Mouse (Mus musculus) E14TG2a.4 (cell line): ENCODE data around the gene Mapk13.

Experiments used
- H3K27me3 ChIP-seq: 2 replicates; pipeline ENCODE4 v1.6.1; 2014; ENCODE audit warnings: low read length, control low read depth; ENCODE audit not compliant: insufficient read depth
- H3K36me3 ChIP-seq: 2 replicates; pipeline ENCODE4 v1.6.1; 2014; ENCODE audit warnings: low read length, control low read depth; ENCODE audit not compliant: insufficient read depth
- H3K4me1 ChIP-seq: replicated peaks from 2 replicates; pipeline ENCODE4 v1.6.1; 2014; ENCODE audit warnings: low read depth, low read length, control low read depth
- H3K4me3 ChIP-seq: replicated peaks from 2 replicates; pipeline ENCODE4 v1.5.1; 2014; ENCODE audit warnings: mild to moderate bottlenecking, low read length
- H3K9me3 ChIP-seq: 2 replicates; pipeline ENCODE4 v1.6.1; 2014; ENCODE audit warnings: low read length, control low read depth
- CTCF ChIP-seq: conservative IDR thresholded peaks from 2 replicates; pipeline ENCODE4 v1.5.1; 2014; ENCODE audit warnings: low read length
- NANOG ChIP-seq: IDR thresholded peaks from 2 replicates; pipeline ENCODE4 v1.6.1; 2014; ENCODE audit warnings: borderline replicate concordance, low read length, mixed read lengths
- POU5F1 ChIP-seq: IDR thresholded peaks from 2 replicates; pipeline ENCODE4 v1.6.1; 2014; ENCODE audit warnings: low read length, borderline replicate concordance

Gene Mapk13

GRCm38 (mm10) chr17:28801474-28802005 lies 32.4 kb downstream of the Mapk13 start:
- Histone ChIP-seq H3K4me3 (peak overlapping the region; percentile 84), H3K9me3 (no peaks in the 10 kb centered on the region), H3K27me3 (no peaks in the 10 kb centered on the region), H3K4me1 (peaks cover 73% of the 10 kb centered on the region), H3K36me3 (peaks cover 59% of the 10 kb centered on the region)
- TF ChIP-seq CTCF (no peak), NANOG (no peak), POU5F1 (no peak)

GRCm38 (mm10) chr17:28802006-28802481 lies 32.9 kb downstream of the Mapk13 start:
- Histone ChIP-seq H3K36me3 (peaks cover 59% of the 10 kb centered on the region), H3K4me1 (peaks cover 73% of the 10 kb centered on the region), H3K27me3 (no peaks in the 10 kb centered on the region), H3K4me3 (peak overlapping the region; percentile 84), H3K9me3 (no peaks in the 10 kb centered on the region)
- no peak for TF ChIP-seq CTCF
- TF ChIP-seq POU5F1, result no peak
- no peak for TF ChIP-seq NANOG

- TF ChIP-seq NANOG, result no peak
- TF ChIP-seq CTCF, result no peak
- TF ChIP-seq POU5F1, result no peak
- Histone ChIP-seq H3K36me3 (peaks cover 58% of the 10 kb centered on the region), H3K27me3 (no peaks in the 10 kb centered on the region), H3K4me3 (no peak overlapping the region), H3K9me3 (no peaks in the 10 kb centered on the region), H3K4me1 (peaks cover 79% of the 10 kb centered on the region)
Measured at GRCm38 (mm10) chr17:28803316-28803715, 34.2 kb downstream of the Mapk13 start.

- TF ChIP-seq POU5F1, result no peak
- H3K4me1 ChIP-seq, result peaks cover 79% of the 10 kb centered on the region
- H3K9me3 ChIP-seq, result no peaks in the 10 kb centered on the region
- peaks cover 70% of the 10 kb centered on the region for H3K36me3 ChIP-seq
- no peaks in the 10 kb centered on the region for H3K27me3 ChIP-seq
- H3K4me3 ChIP-seq, result no peak overlapping the region
Measured at GRCm38 (mm10) chr17:28804973-28805372, 35.9 kb downstream of the Mapk13 start.

- Histone ChIP-seq H3K9me3 (no peaks in the 10 kb centered on the region), H3K4me3 (peak overlapping the region; percentile 64), H3K36me3 (peaks cover 88% of the 10 kb centered on the region), H3K27me3 (no peaks in the 10 kb centered on the region), H3K4me1 (peaks cover 85% of the 10 kb centered on the region)
- no peak for TF ChIP-seq CTCF
Measured at GRCm38 (mm10) chr17:28806770-28807169, 37.7 kb downstream of the Mapk13 start.

- Histone ChIP-seq H3K27me3 (no peaks in the 10 kb centered on the region), H3K4me3 (0 out of 2 replicates have a peak overlapping the region, but pooled peaks have one; percentile 17)
Measured at GRCm38 (mm10) chr17:28808714-28809113, 39.6 kb downstream of the Mapk13 start.

DNA sequence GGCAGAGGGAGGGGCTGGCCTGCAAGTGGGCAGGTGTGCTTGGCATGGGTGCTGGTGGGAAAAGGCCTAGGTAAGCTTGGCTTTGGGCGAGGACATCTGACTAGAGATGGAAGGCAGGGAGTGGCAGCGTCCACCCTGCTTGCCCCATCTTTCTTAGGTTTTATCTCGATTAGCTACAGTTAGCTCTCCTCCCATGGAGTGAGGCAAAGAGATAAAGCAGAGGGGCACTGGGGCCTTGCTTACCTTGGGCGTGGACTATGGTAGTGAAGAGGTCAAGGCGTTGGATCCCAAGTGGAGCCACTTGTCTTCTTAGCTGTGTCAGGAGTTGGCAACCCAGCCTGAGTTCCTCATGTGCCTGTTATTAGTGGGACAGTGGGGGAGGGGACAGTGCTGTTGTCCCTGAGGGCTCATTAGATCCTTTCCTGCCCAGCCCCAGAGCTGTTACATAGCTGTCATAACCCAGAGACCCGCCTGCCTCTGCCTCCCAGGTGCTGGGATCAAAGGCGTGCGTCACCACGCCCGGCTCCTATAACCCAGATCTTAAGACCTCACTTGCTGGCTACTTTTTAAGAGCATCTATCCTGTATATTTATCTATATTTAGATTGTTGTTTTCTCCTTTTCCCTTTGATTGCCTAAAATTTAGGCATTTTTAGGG lies 40.2 kb downstream of the Mapk13 start:
- peak overlapping the region; percentile 18; the same call in 1 of the 2 replicates for H3K4me3 ChIP-seq
- no peaks in the 10 kb centered on the region for H3K27me3 ChIP-seq
- peaks cover 98% of the 10 kb centered on the region for H3K36me3 ChIP-seq
- no peaks in the 10 kb centered on the region for H3K9me3 ChIP-seq
- H3K4me1 ChIP-seq, result peaks cover 85% of the 10 kb centered on the region
- TF ChIP-seq CTCF (no peak), POU5F1 (no peak), NANOG (no peak)

More at GRCm38 (mm10) chr17:28808714-28809113, 39.6 kb downstream of the Mapk13 start:
- H3K9me3 ChIP-seq, result no peaks in the 10 kb centered on the region
- H3K4me1 ChIP-seq, result peaks cover 82% of the 10 kb centered on the region
- peaks cover 98% of the 10 kb centered on the region for H3K36me3 ChIP-seq
- TF ChIP-seq CTCF, result no peak
- no peak for TF ChIP-seq NANOG
- TF ChIP-seq POU5F1, result no peak

DNA sequence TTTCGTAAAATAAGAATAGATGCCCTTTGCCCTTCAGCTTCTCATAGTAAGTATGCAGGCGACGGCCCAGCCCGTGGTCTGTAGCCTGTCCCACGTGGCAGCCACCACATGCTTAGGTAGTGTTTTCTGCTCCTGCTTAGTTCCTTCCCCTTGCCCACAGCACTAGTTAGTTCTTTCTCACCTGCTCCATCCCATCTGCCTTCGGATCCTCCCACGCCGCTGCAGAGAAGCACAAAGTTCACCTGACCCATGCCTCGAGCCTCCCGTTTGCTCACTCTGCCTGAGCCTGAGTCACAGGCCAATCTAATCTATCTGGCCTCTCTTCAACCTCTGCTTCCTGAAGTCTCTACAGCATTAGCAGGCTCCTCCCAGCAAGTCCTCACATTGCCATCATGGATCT lies 43.2 kb downstream of the Mapk13 start:
- H3K27me3 ChIP-seq, result no peaks in the 10 kb centered on the region
- TF ChIP-seq NANOG (no peak), POU5F1 (no peak), CTCF (no peak)
- peaks cover 83% of the 10 kb centered on the region for H3K4me1 ChIP-seq
- no peak overlapping the region for H3K4me3 ChIP-seq
- peaks cover 97% of the 10 kb centered on the region for H3K36me3 ChIP-seq
- H3K9me3 ChIP-seq, result no peaks in the 10 kb centered on the region

DNA sequence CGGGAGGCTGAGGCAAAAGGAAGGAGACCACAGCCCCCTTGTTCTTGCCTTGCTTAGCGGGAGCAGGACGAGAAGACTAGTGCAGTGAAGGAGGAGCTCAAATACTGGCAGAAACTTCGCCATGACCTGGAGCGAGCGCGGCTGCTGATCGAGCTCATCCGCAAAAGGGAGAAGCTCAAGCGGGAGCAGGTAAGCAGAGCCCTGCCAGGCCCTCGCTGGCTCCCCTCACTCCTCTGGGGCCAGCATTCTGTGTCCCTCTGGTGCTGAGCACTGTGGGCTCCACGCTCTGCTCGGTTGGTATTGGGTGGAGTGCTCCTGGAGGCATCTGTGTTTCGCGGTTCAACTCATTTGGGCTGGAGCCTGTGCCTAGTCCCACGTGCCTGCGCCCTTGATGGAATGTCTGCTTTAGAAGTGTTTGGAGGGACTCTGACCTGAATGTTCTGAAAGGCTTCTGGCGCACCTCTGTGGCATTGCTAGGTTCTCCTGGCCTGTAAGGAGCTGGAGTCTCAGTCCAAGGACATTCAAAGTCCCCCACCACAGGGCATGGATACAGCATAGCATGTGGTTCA lies 45.5 kb downstream of the Mapk13 start:
- Histone ChIP-seq H3K4me1 (peaks cover 81% of the 10 kb centered on the region), H3K9me3 (no peaks in the 10 kb centered on the region), H3K4me3 (peak overlapping the region; percentile 64), H3K27me3 (no peaks in the 10 kb centered on the region), H3K36me3 (peaks cover 99% of the 10 kb centered on the region)
- TF ChIP-seq NANOG (no peak), POU5F1 (no peak), CTCF (no peak)
